In the genomic region with DNA sequence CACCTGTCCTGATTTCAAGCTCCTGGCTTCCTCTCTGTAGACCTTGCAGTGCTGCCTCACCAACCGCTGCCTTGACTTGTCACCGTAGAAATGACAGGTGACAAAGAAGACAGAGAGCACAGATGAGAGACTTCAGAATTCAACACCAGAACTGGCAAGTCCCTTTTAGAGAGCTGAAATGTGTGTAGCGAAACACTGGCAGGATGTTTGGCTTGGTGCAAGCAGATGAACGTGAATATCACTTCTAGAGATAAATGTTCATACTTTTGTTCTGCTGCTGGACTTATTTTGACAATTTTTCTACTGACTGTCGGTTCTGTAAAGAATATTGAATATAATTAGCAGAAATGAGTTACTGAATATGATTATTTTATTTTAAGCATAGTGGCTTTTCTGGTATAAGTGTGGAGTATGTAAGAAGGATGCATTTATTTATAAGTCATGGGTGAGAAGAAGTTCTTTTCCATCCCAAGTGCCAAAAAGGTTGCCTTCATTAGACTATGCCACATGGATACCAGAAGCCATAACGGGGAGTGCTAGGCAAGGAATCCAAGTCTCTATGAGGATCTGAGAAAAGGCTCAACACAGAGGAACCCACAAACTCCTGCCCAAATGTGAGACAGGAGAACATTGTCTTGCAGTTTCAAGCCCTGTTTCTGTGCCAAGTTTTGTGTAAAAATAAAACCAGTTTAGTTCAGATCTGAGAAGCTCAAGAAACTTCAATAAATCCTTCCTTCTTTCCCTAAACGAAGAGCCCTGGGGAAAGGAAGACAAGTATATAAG, we compare ENCODE assay signal across 19 mouse cellular contexts. TPM values are rescaled to one million over a fixed set of nuclear protein-coding genes. Genes with fewer than 3 reads are reported as not detected.
DNase-seq lines count a peak whose midpoint lies in the region; ATAC-seq and TF ChIP-seq lines count a peak whose summit lies in the region.
"Had no signal": no experiment of that assay in that cellular context is flagged by ENCODE, and none has a peak within 500 bp of the region (broad histone marks: within the 10 kb centered on the region; RNA-seq: fewer than 3 reads in every experiment).

No protein-coding gene starts in this region.

- peaks cover 8% of the 10 kb centered on the region; the same call in 1 of the 2 replicates for H3K4me1 ChIP-seq in forebrain, postnatal 0 days (ENCODE audit: insufficient read depth)
- H3K4me1 ChIP-seq in forebrain, embryonic 12.5 days, result no peaks in the 10 kb centered on the region
- peaks cover 17% of the 10 kb centered on the region for H3K4me1 ChIP-seq in lung, embryonic 14.5 days (ENCODE audit: insufficient read depth)
- H3K4me1 ChIP-seq: intestine, embryonic 15.5 days; midbrain, embryonic 12.5 days; neural tube, embryonic 12.5 days had no signal

- H3K4me2 ChIP-seq in forebrain, postnatal 0 days (ENCODE audit: low read depth), result no peak overlapping the region
- H3K4me2 ChIP-seq in forebrain, embryonic 12.5 days, result no peak overlapping the region
- H3K4me2 ChIP-seq in lung, embryonic 14.5 days, result no peak overlapping the region
- H3K4me2 ChIP-seq: heart, embryonic 13.5 days; hindbrain, embryonic 14.5 days; intestine, embryonic 15.5 days; midbrain, embryonic 12.5 days; neural tube, embryonic 12.5 days had no signal

- H3K27ac ChIP-seq in forebrain, postnatal 0 days (ENCODE audit: low read depth, low read length), result no peak overlapping the region
- no peak overlapping the region for H3K27ac ChIP-seq in forebrain, embryonic 12.5 days
- no peak overlapping the region for H3K27ac ChIP-seq in lung, embryonic 14.5 days (ENCODE audit: low read depth)
- H3K27ac ChIP-seq: heart, embryonic 13.5 days; hindbrain, embryonic 14.5 days; intestine, embryonic 15.5 days; midbrain, embryonic 12.5 days; neural tube, embryonic 12.5 days had no signal

- no peak overlapping the region for H3K9ac ChIP-seq in forebrain, postnatal 0 days
- no peak overlapping the region for H3K9ac ChIP-seq in forebrain, embryonic 12.5 days
- H3K9ac ChIP-seq in lung, embryonic 14.5 days, result no peak overlapping the region
- H3K9ac ChIP-seq: heart, embryonic 13.5 days; hindbrain, embryonic 14.5 days; intestine, embryonic 15.5 days; liver, postnatal 0 days; midbrain, embryonic 12.5 days; neural tube, embryonic 12.5 days had no signal

- peak; percentile 38 for DNase-seq in forebrain, postnatal 0 days
- DNase-seq in lung, embryonic 14.5 days, result peak; percentile 35
- DNase-seq in lung, postnatal 4 days, result no peak
- peak; percentile 74 for DNase-seq in adipocyte (ENCODE audit: low spot score)
- DNase-seq in left cerebral cortex, adult 9 months (ENCODE audit: low spot score in 2 of 2), result peak; percentile 37 to 46
- DNase-seq in urinary bladder, postnatal 10 days (ENCODE audit: low spot score), result no peak
- no peak for DNase-seq in B cell, adult 2 months
- DNase-seq: gastrocnemius, postnatal 14 days; kidney, adult 9 months; layer of hippocampus, adult 9-11 months; thymus, postnatal 25 days had no signal

- H3K9me3 ChIP-seq in forebrain, postnatal 0 days (ENCODE audit: low read length), result no peaks in the 10 kb centered on the region
- H3K9me3 ChIP-seq in forebrain, embryonic 12.5 days, result no peaks in the 10 kb centered on the region
- no peaks in the 10 kb centered on the region for H3K9me3 ChIP-seq in lung, embryonic 14.5 days (ENCODE audit: low read depth, low read length)
- H3K9me3 ChIP-seq: G1E; heart, embryonic 13.5 days; intestine, embryonic 15.5 days; midbrain, embryonic 12.5 days; neural tube, embryonic 12.5 days had no signal

- H3K27me3 ChIP-seq in forebrain, postnatal 0 days (ENCODE audit: insufficient read depth, low read length), result no peaks in the 10 kb centered on the region
- H3K27me3 ChIP-seq in forebrain, embryonic 12.5 days, result no peaks in the 10 kb centered on the region
- H3K27me3 ChIP-seq in lung, embryonic 14.5 days (ENCODE audit: insufficient read depth, low read length), result no peaks in the 10 kb centered on the region
- H3K27me3 ChIP-seq: heart, embryonic 13.5 days; intestine, embryonic 15.5 days; midbrain, embryonic 12.5 days; neural tube, embryonic 12.5 days had no signal

- no peak overlapping the region for H3K4me3 ChIP-seq in forebrain, postnatal 0 days (ENCODE audit: low read depth, low read length)
- H3K4me3 ChIP-seq in forebrain, embryonic 12.5 days (replicated peaks), result no peak overlapping the region
- H3K4me3 ChIP-seq in lung, embryonic 14.5 days (ENCODE audit: low read depth, low read length), result no peak overlapping the region
- H3K4me3 ChIP-seq: heart, embryonic 13.5 days; intestine, embryonic 15.5 days; midbrain, embryonic 12.5 days; neural tube, embryonic 12.5 days had no signal

- peak; percentile 40; the same call in 1 of the 2 replicates for ATAC-seq in forebrain, postnatal 0 days
- ATAC-seq in forebrain, embryonic 12.5 days (ENCODE audit: low FRiP score), result no peak
- ATAC-seq in lung, embryonic 14.5 days (ENCODE audit: insufficient read depth), result no peak
- ATAC-seq: intestine, embryonic 15.5 days; liver, postnatal 0 days had no signal

- 64% methylated on average over 7 of the region's 7 CpGs for WGBS in forebrain, postnatal 0 days
- 90% methylated on average over 7 of the region's 7 CpGs for WGBS in forebrain, embryonic 12.5 days
- WGBS in lung, embryonic 14.5 days, result 66% methylated on average over 7 of the region's 7 CpGs

- no peaks in the 10 kb centered on the region for H3K36me3 ChIP-seq in forebrain, postnatal 0 days (ENCODE audit: insufficient read depth)
- no peaks in the 10 kb centered on the region for H3K36me3 ChIP-seq in forebrain, embryonic 12.5 days (replicated peaks)
- H3K36me3 ChIP-seq in lung, embryonic 14.5 days (ENCODE audit: insufficient read depth), result no peaks in the 10 kb centered on the region
- H3K36me3 ChIP-seq: G1E; heart, embryonic 13.5 days; intestine, embryonic 15.5 days; midbrain, embryonic 12.5 days; neural tube, embryonic 12.5 days had no signal

- TF ChIP-seq CTCF in forebrain, postnatal 0 days (IDR thresholded peaks at IDR 0.05; ENCODE audit: low read depth), result no peak
- TF ChIP-seq CTCF in lung, embryonic 14.5 days (IDR thresholded peaks at IDR 0.05; ENCODE audit: low read depth), result no peak

RNA-seq across cellular contexts. Expression of a gene that starts 31.4 kb away (rescaled TPM):
- total RNA-seq in forebrain, postnatal 0 days (2014; rRNA removed), result 58.2 and 61.8 TPM in 2 replicates
- polyA plus RNA-seq in forebrain, postnatal 0 days (2015; fragmentation: Nextera tagmentation; extraction: Ambion mirVana), result 20.7 and 37.7 TPM in 2 replicates
- polyA plus RNA-seq in forebrain, embryonic 12.5 days (2016; fragmentation: Nextera tagmentation; extraction: Ambion mirVana), result 15.8 and 19.3 TPM in 2 replicates
- 21.5 and 26.9 TPM in 2 replicates for polyA plus RNA-seq in lung, embryonic 14.5 days (2014; fragmentation: Nextera tagmentation; extraction: Ambion mirVana)
- polyA plus RNA-seq: G1E had no signal

Comparison
In these comparisons a context has a peak if more than half of its experiments do, and no peak if none do; other contexts are left out.
1. DNase-seq: peak in forebrain, postnatal 0 days (single experiment), lung, embryonic 14.5 days (single experiment), adipocyte (single experiment) and left cerebral cortex, adult 9 months (2 of 2); none in lung, postnatal 4 days (0 of 2), urinary bladder, postnatal 10 days (single experiment) and B cell, adult 2 months (0 of 2).